Mouse (Mus musculus) hindbrain, embryonic 13.5 days (tissue): ENCODE measurements around the gene Itpr1. TPM values are rescaled to one million over a fixed set of nuclear protein-coding genes. Genes with fewer than 3 reads are reported as not detected.
A peak's percentile ranks its signal among the peaks of the same experiment; 100 is the strongest.

ENCODE experiments used
- ATAC-seq: fragments of 200-750 bp; cut with Nextera tagmentation; 2 replicates; pipeline ENCODE4 v1.8.0; 2017; ENCODE audit warnings: moderate TSS enrichment; ENCODE audit not compliant: low FRiP score
- H3K27ac ChIP-seq: fragments of 300-500 bp; sonication (generic); 2 replicates; pipeline ENCODE4 v1.5.1; 2015; ENCODE audit warnings: inconsistent platforms, mild to moderate bottlenecking, moderate library complexity
- H3K27me3 ChIP-seq: fragments of 300-500 bp; sonication (generic); 2 replicates; pipeline ENCODE4 v1.6.1; 2015; ENCODE audit warnings: mild to moderate bottlenecking, inconsistent platforms
- H3K36me3 ChIP-seq: fragments of 300-500 bp; sonication (generic); 2 replicates; pipeline ENCODE4 v1.6.1; 2015; ENCODE audit warnings: mild to moderate bottlenecking, inconsistent platforms
- H3K4me1 ChIP-seq: fragments of 300-500 bp; sonication (generic); replicated peaks from 2 replicates; pipeline ENCODE4 v1.6.1; 2015; ENCODE audit warnings: inconsistent platforms
- H3K4me2 ChIP-seq: fragments of 300-500 bp; sonication (generic); 2 replicates; pipeline ENCODE4 v1.6.1; 2015; ENCODE audit warnings: inconsistent platforms, mild to moderate bottlenecking, moderate library complexity
- H3K4me3 ChIP-seq: fragments of 300-500 bp; sonication (generic); 2 replicates; pipeline ENCODE4 v1.5.1; 2015; ENCODE audit warnings: mild to moderate bottlenecking, inconsistent platforms
- H3K9ac ChIP-seq: fragments of 300-500 bp; sonication (generic); 2 replicates; pipeline ENCODE4 v1.6.1; 2015; ENCODE audit warnings: mild to moderate bottlenecking, inconsistent platforms
- H3K9me3 ChIP-seq: fragments of 300-500 bp; sonication (generic); 2 replicates; pipeline ENCODE4 v1.6.1; 2016; ENCODE audit warnings: inconsistent platforms
- WGBS: fragments of 180-500 bp; shearing (Covaris S2); methylation state at CpG from one replicate; pipeline ENCODE4 v1.1.7; 2015; 5-methylcytosine and 5-hydroxymethylcytosine counted together
- polyA plus RNA-seq: library from polyadenylated mRNA; unstranded; fragments of >200 nt; fragmentation: Nextera tagmentation; extraction: Ambion mirVana; gene quantifications from 2 replicates; pipeline ENCODE4 v1.2.1, GENCODE M21; 2015

Gene Itpr1
- polyA plus RNA-seq: 4.2 and 6.1 TPM in 2 replicates

GRCm38 (mm10) chr6:108212881-108213295 lies at the start of gene Itpr1:
Itpr1 (plus strand) TSS chr6:108213096.
- 0 out of 2 replicates have a peak within 1 kb of the TSS, but pooled peaks have one; percentile 3 for H3K27ac ChIP-seq
- peak within 1 kb of the TSS; percentile 72 for H3K9ac ChIP-seq
- no peaks in the 10 kb centered on the region for H3K36me3 ChIP-seq
- WGBS: under 1% methylated on average over 25 of the region's 27 CpGs
- H3K27me3 ChIP-seq: peaks cover 16% of the 10 kb centered on the region; the same call in 1 of the 2 replicates
- peak within 1 kb of the TSS; percentile 66 for H3K4me3 ChIP-seq
- H3K4me1 ChIP-seq: peaks cover 17% of the 10 kb centered on the region
- H3K9me3 ChIP-seq: no peaks in the 10 kb centered on the region
- peak; percentile 100 for ATAC-seq
- peak within 1 kb of the TSS; percentile 94 for H3K4me2 ChIP-seq

DNA sequence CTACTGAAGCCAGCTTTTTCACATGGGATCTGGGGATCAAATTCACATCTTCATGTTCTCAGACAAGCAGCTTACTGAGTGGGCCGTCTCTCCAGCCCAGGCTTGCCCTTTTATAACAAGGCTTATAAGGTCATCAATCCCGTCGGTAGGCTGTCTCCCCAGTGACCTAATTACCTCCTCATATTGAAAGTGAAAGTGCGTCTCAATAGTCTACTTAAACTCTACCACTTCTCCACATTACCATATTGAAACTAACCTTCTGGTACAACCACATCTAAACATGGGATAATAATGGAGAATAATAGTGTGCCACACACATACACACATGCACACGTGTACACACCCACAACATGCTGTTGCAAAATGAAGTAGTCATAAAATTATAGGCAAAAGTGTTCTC lies 48.0 kb upstream of the Itpr1 start:
- H3K4me3 ChIP-seq: no peak overlapping the region
- H3K27me3 ChIP-seq: no peaks in the 10 kb centered on the region
- no peak overlapping the region for H3K27ac ChIP-seq
- H3K4me2 ChIP-seq: no peak overlapping the region
- H3K4me1 ChIP-seq: no peaks in the 10 kb centered on the region
- H3K9ac ChIP-seq: no peak overlapping the region
- 78% methylated on average over 5 of the region's 5 CpGs for WGBS
- H3K9me3 ChIP-seq: no peaks in the 10 kb centered on the region
- no peak for ATAC-seq
- peaks cover 3% of the 10 kb centered on the region; the same call in 1 of the 2 replicates for H3K36me3 ChIP-seq

- no peak overlapping the region for H3K4me2 ChIP-seq
- H3K9ac ChIP-seq: no peak overlapping the region
- no peaks in the 10 kb centered on the region for H3K4me1 ChIP-seq
- H3K36me3 ChIP-seq: peaks cover 3% of the 10 kb centered on the region; the same call in 1 of the 2 replicates
- no peaks in the 10 kb centered on the region for H3K27me3 ChIP-seq
- ATAC-seq: no peak
- H3K9me3 ChIP-seq: no peaks in the 10 kb centered on the region
- no peak overlapping the region for H3K27ac ChIP-seq
- H3K4me3 ChIP-seq: no peak overlapping the region
- 83% methylated on average over 2 of the region's 2 CpGs for WGBS
Observed at GRCm38 (mm10) chr6:108165598-108165997, 47.3 kb upstream of the Itpr1 start.

DNA sequence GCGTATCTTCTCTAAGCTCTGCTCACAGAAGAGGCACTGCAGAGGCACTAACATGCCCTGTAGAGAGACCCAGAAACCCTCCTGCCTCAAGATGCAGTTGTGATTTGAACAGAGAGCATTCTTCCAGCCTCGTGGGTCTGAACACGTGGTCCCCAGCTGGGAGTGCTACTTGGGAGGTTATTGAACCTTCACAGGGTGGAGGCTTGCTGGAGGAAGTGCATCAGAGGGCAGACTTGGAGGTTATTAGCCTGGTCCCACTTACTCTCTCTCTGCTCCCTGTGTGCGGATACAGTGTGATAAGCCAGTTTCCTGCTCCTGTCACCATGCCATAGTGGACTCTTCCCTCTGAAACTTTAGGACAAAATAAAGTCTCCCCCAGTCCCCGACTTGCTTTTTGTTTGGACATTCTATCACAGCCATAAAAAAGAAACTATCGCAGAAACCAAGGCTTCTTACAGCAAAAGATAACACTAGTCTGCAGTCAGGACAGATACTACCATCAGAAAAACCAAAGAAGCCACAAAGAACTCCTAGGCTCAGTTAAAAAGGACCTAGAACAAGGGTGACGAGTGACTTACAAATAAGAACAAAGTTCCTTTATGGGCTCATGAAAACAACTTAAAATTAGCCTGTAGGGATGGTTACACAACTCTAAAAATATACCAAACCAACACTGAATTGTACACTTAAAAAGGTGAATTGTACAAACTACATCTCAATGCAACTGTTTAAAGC lies 44.8 kb upstream of the Itpr1 start:
- Histone ChIP-seq H3K4me3 (no peak overlapping the region), H3K27me3 (no peaks in the 10 kb centered on the region), H3K9me3 (no peaks in the 10 kb centered on the region), H3K27ac (no peak overlapping the region), H3K9ac (no peak overlapping the region), H3K4me2 (no peak overlapping the region), H3K36me3 (peaks cover 18% of the 10 kb centered on the region), H3K4me1 (no peaks in the 10 kb centered on the region)
- ATAC-seq: no peak
- WGBS: 82% methylated on average over 7 of the region's 7 CpGs

DNA sequence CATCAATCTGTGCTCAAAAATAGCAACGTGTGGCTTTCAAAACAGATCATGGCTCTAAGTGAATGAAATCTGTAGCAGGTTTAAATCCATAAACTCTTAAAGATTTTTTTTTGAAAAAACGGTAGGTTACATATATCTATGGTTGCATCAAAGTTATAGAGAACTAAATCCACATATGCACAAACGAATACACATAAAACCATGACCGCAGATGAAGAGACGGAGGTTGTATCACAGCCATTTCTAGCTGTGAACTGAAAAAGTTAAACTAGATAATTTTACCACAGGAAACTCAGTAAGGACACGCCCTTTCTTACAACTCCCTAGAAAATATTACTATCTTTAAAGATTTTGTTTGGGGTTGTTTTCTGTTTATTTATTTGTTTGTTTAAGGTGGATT lies 44.2 kb upstream of the Itpr1 start:
- H3K9ac ChIP-seq: no peak overlapping the region
- H3K27me3 ChIP-seq: no peaks in the 10 kb centered on the region
- H3K27ac ChIP-seq: no peak overlapping the region
- WGBS: 97% methylated on average over 6 of the region's 6 CpGs
- H3K4me2 ChIP-seq: no peak overlapping the region
- H3K36me3 ChIP-seq: peaks cover 21% of the 10 kb centered on the region
- H3K9me3 ChIP-seq: no peaks in the 10 kb centered on the region
- H3K4me3 ChIP-seq: no peak overlapping the region
- no peak for ATAC-seq
- H3K4me1 ChIP-seq: no peaks in the 10 kb centered on the region

DNA sequence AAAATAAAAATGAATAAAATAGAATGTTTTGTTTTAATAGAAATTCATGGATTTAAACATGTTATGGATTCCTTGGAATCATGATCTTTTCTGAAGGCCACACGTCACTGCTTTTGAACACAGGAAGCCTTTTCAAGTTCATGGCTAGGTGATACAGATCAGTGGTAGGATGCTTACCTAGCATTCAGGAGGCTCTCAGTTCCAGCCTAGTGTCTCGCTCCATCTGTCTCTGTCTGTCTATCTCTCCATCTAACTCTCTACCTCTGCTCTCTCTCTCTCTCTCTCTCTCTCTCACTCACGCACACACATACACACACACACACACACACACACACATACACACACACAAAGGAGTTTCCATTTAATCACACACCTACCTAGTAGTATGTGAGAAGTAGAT lies 43.4 kb upstream of the Itpr1 start:
- Histone ChIP-seq H3K4me1 (no peaks in the 10 kb centered on the region), H3K9ac (no peak overlapping the region), H3K36me3 (peaks cover 22% of the 10 kb centered on the region), H3K4me2 (no peak overlapping the region), H3K9me3 (no peaks in the 10 kb centered on the region), H3K27ac (no peak overlapping the region), H3K4me3 (no peak overlapping the region), H3K27me3 (no peaks in the 10 kb centered on the region)
- ATAC-seq: no peak
- 99% methylated on average over 3 of the region's 3 CpGs for WGBS

DNA sequence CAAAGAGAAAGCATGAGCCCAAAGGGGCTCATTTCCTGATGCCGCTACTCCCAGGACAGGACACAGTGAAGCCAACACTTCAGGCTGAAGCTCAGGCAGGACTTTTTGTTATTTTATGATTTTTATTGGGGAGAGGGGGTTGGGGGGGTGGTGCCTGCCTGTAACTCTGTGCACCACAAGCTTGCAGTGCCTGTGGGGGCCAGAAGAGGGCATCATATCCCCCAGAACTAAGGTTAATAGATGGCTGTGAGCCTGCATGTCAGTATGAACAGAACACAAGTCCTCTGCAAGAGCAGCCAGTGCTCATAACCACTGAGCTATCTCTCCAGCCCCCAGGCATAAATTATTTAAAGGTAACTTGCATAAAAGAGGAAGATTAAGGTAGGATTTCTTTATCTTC lies 40.7 kb upstream of the Itpr1 start:
- no peaks in the 10 kb centered on the region for H3K4me1 ChIP-seq
- ATAC-seq: no peak
- no peak overlapping the region for H3K4me3 ChIP-seq
- H3K4me2 ChIP-seq: no peak overlapping the region
- H3K27me3 ChIP-seq: no peaks in the 10 kb centered on the region
- WGBS: 100% methylated on average over 1 of the region's 1 CpGs
- H3K36me3 ChIP-seq: peaks cover 37% of the 10 kb centered on the region
- H3K9me3 ChIP-seq: no peaks in the 10 kb centered on the region
- H3K27ac ChIP-seq: no peak overlapping the region
- no peak overlapping the region for H3K9ac ChIP-seq

- Histone ChIP-seq H3K36me3 (peaks cover 37% of the 10 kb centered on the region), H3K4me2 (no peak overlapping the region), H3K27ac (no peak overlapping the region), H3K27me3 (no peaks in the 10 kb centered on the region), H3K9me3 (no peaks in the 10 kb centered on the region), H3K4me1 (no peaks in the 10 kb centered on the region), H3K9ac (no peak overlapping the region), H3K4me3 (no peak overlapping the region)
- no peak for ATAC-seq
- WGBS: 99% methylated on average over 3 of the region's 3 CpGs
Observed at GRCm38 (mm10) chr6:108174181-108174580, 38.7 kb upstream of the Itpr1 start.

DNA sequence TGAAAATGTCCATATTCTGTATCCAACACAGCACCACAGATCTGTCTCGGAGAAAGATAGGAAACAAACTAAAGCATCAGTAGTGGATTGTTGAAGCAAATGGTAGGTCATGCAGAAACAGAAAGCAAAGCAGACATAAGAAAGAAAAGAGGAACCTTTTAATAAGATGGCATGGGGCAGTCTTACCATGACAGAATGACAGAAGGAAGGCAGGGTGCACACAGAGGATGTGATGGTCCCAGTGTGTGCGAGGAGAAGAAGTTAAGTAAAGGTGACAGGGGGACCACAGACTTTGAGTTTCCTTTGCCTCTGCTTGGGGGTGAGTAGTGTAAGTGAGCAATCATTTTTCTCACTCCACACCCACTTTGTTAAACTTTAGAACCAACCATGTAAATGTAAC lies 33.8 kb upstream of the Itpr1 start:
- Histone ChIP-seq H3K27ac (no peak overlapping the region), H3K9ac (no peak overlapping the region), H3K27me3 (no peaks in the 10 kb centered on the region), H3K4me3 (no peak overlapping the region), H3K4me2 (no peak overlapping the region), H3K4me1 (no peaks in the 10 kb centered on the region), H3K36me3 (peaks cover 19% of the 10 kb centered on the region), H3K9me3 (no peaks in the 10 kb centered on the region)
- 92% methylated on average over 2 of the region's 2 CpGs for WGBS
- ATAC-seq: no peak

- 0 out of 2 replicates have a peak within 1 kb of the TSS, but pooled peaks have one; percentile 37 for H3K27ac ChIP-seq
- peak within 1 kb of the TSS; percentile 88 for H3K4me3 ChIP-seq
- H3K9ac ChIP-seq: peak within 1 kb of the TSS; percentile 81
- WGBS: 5% methylated on average over 49 of the region's 49 CpGs
- no peaks in the 10 kb centered on the region; the same call in 1 of the 2 replicates for H3K36me3 ChIP-seq
- H3K9me3 ChIP-seq: no peaks in the 10 kb centered on the region
- peaks cover 10% of the 10 kb centered on the region; the same call in 1 of the 2 replicates for H3K27me3 ChIP-seq
- peak; percentile 96 for ATAC-seq
- peak within 1 kb of the TSS; percentile 89 for H3K4me2 ChIP-seq
- peaks cover 8% of the 10 kb centered on the region for H3K4me1 ChIP-seq
Observed at GRCm38 (mm10) chr6:108184847-108185684, 27.8 kb upstream of the Itpr1 start, which contains the start of gene Sumf1. Sumf1 (minus strand) TSS chr6:108185582.

DNA sequence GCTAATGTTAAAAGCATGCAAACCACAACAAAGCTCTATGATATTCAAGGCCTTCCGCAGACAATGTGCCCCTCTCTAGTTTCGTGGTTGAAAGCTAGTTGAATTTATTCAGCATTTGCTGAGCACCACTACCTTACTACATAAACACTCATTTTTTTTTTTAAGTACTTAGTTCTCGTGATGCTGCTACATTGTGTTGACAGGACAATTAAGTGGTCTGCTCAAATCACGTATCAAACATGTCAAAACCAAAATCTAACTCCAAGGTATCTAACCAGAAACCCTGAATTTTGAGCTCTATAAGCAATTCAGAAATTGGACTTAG lies 27.2 kb upstream of the Itpr1 start:
- WGBS: 17% methylated on average over 4 of the region's 4 CpGs
- H3K36me3 ChIP-seq: no peaks in the 10 kb centered on the region; the same call in 1 of the 2 replicates
- H3K4me3 ChIP-seq: peak overlapping the region; percentile 88
- H3K27ac ChIP-seq: no peak overlapping the region
- ATAC-seq: no peak
- no peaks in the 10 kb centered on the region for H3K9me3 ChIP-seq
- peak overlapping the region; percentile 81; the same call in 1 of the 2 replicates for H3K9ac ChIP-seq
- H3K4me2 ChIP-seq: peak overlapping the region; percentile 89
- H3K4me1 ChIP-seq: peaks cover 8% of the 10 kb centered on the region
- H3K27me3 ChIP-seq: peaks cover 14% of the 10 kb centered on the region; the same call in 1 of the 2 replicates

DNA sequence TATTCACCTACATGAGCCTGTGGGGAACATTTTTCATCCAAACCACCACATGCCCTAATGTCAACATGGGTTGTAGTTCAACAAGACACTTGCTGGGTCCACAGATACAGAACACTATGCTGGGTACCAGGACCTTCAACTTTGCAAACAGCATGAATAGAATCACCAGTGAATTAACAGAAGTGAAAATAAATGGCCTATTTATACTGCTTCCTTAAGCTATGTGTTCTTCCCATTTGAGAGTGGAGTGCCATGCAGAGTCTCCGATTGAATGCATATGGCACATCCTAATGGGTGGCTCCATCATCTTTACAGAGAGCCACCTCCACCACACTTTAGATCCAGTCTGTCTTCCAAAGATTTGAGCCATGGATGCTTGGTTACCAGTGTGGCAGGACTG lies 22.2 kb upstream of the Itpr1 start:
- Histone ChIP-seq H3K36me3 (no peaks in the 10 kb centered on the region), H3K4me1 (no peaks in the 10 kb centered on the region), H3K9me3 (no peaks in the 10 kb centered on the region), H3K4me2 (no peak overlapping the region), H3K4me3 (no peak overlapping the region), H3K27me3 (peaks cover 14% of the 10 kb centered on the region; the same call in 1 of the 2 replicates), H3K9ac (no peak overlapping the region), H3K27ac (no peak overlapping the region)
- no peak for ATAC-seq
- 97% methylated on average over 1 of the region's 1 CpGs for WGBS
